Mouse (Mus musculus) ovary, postnatal 36 days (tissue): ENCODE results near the gene Socs5.

Experiments
- DNase-seq: peaks from one replicate; pipeline ENCODE4 v3.0.0; 2022; ENCODE audit warnings: low spot score, mixed read lengths

Socs5 gene

GRCm38 (mm10) chr17:87169076-87169475 is 61.6 kb downstream of the Socs5 start:
- DNase-seq: no peak

GRCm38 (mm10) chr17:87170364-87170763 is 62.9 kb downstream of the Socs5 start:
- no peak for DNase-seq

- DNase-seq: no peak
Observed at GRCm38 (mm10) chr17:87172031-87172430, 64.6 kb downstream of the Socs5 start.

- no peak for DNase-seq
Observed at GRCm38 (mm10) chr17:87173966-87174365, 66.5 kb downstream of the Socs5 start.

GRCm38 (mm10) chr17:87174651-87175331 is 67.3 kb downstream of the Socs5 start:
- DNase-seq: peak; percentile 37

- no peak for DNase-seq
Observed at GRCm38 (mm10) chr17:87176066-87177012, 68.9 kb downstream of the Socs5 start.

- no peak for DNase-seq
Observed at GRCm38 (mm10) chr17:87178596-87179590, 71.4 kb downstream of the Socs5 start.

- DNase-seq: no peak
Observed at GRCm38 (mm10) chr17:87179939-87180550, 72.6 kb downstream of the Socs5 start.

GRCm38 (mm10) chr17:87181683-87182346 is 74.3 kb downstream of the Socs5 start:
- no peak for DNase-seq

- DNase-seq: no peak
Observed at GRCm38 (mm10) chr17:87185461-87186066, 78.1 kb downstream of the Socs5 start.

- DNase-seq: no peak
Observed at GRCm38 (mm10) chr17:87187005-87187404, 79.5 kb downstream of the Socs5 start.
